Mouse (Mus musculus) liver, embryonic 16.5 days (tissue): ENCODE measurements around the gene Trpc2. TPM values are rescaled to one million over a fixed set of nuclear protein-coding genes. Genes with fewer than 3 reads are reported as not detected.

Source experiments
- ATAC-seq: fragments of 200-750 bp; cut with Nextera tagmentation; 2 replicates; pipeline ENCODE4 v1.8.0; 2017; ENCODE audit warnings: low read depth, mild to moderate bottlenecking, moderate number of reproducible peaks, moderate library complexity
- H3K27ac ChIP-seq: fragments of 300-500 bp; sonication (generic); 2 replicates; pipeline ENCODE4 v1.5.1; 2014; ENCODE audit warnings: mild to moderate bottlenecking, low read length
- H3K27me3 ChIP-seq: fragments of 300-500 bp; sonication (generic); 2 replicates; pipeline ENCODE4 v1.6.1; 2014; ENCODE audit warnings: low read depth, low read length, mixed read lengths; ENCODE audit not compliant: control insufficient read depth, insufficient read depth
- H3K36me3 ChIP-seq: fragments of 300-500 bp; sonication (generic); 2 replicates; pipeline ENCODE4 v1.6.1; 2014; ENCODE audit warnings: mild to moderate bottlenecking; ENCODE audit not compliant: control insufficient read depth, insufficient read depth
- H3K4me1 ChIP-seq: fragments of 300-500 bp; sonication (generic); 2 replicates; pipeline ENCODE4 v1.6.1; 2014; ENCODE audit warnings: low read depth, low read length, mixed read lengths; ENCODE audit not compliant: control insufficient read depth
- H3K4me2 ChIP-seq: fragments of 300-500 bp; sonication (generic); 2 replicates; pipeline ENCODE4 v1.6.1; 2014; ENCODE audit warnings: low read depth, low read length, mixed read lengths
- H3K4me3 ChIP-seq: fragments of 300-500 bp; sonication (generic); 2 replicates; pipeline ENCODE4 v1.5.1; 2014; ENCODE audit warnings: low read depth, mild to moderate bottlenecking, low read length
- H3K9ac ChIP-seq: fragments of 300-500 bp; sonication (generic); 2 replicates; pipeline ENCODE4 v1.6.1; 2014; ENCODE audit warnings: low read depth, low read length
- H3K9me3 ChIP-seq: fragments of 300-500 bp; sonication (generic); replicated peaks from 2 replicates; pipeline ENCODE4 v1.6.1; 2016; ENCODE audit warnings: low read length; ENCODE audit not compliant: control insufficient read depth
- WGBS: fragments of 180-500 bp; shearing (Covaris S2); extraction: QIAGEN DNeasy Blood & Tissue Kit; methylation state at CpG from one replicate; pipeline ENCODE4 v1.1.7; 2014; ENCODE audit not compliant: insufficient replicate concordance; 5-methylcytosine and 5-hydroxymethylcytosine counted together
- polyA plus RNA-seq: library from polyadenylated mRNA; unstranded; fragments of >200 nt; fragmentation: Nextera tagmentation; extraction: Ambion mirVana; gene quantifications from 2 replicates; pipeline ENCODE4 v1.2.1, GENCODE M21; 2015

Trpc2 gene
- polyA plus RNA-seq, 1 experiment from 2014 or later = 0.07 TPM

- no peaks in the 10 kb centered on the region for H3K4me1 ChIP-seq
- ATAC-seq = no peak
- H3K9me3 ChIP-seq = no peaks in the 10 kb centered on the region
- no peak overlapping the region for H3K4me3 ChIP-seq
- no peak overlapping the region for H3K27ac ChIP-seq
- H3K27me3 ChIP-seq = no peaks in the 10 kb centered on the region
- no peak overlapping the region for H3K4me2 ChIP-seq
- no peaks in the 10 kb centered on the region; the same call in 1 of the 2 replicates for H3K36me3 ChIP-seq
- WGBS = 63% methylated on average over 4 of the region's 4 CpGs
- H3K9ac ChIP-seq = no peak overlapping the region
Observed at GRCm38 (mm10) chr7:102087336-102087735, 4.4 kb downstream of the Trpc2 start.

- ATAC-seq = peak; percentile 52
- no peaks in the 10 kb centered on the region for H3K9me3 ChIP-seq
- peaks cover 22% of the 10 kb centered on the region for H3K4me1 ChIP-seq
- 6% methylated on average over 30 of the region's 30 CpGs for WGBS
- peak overlapping the region; percentile 80 for H3K4me2 ChIP-seq
- H3K9ac ChIP-seq = no peak overlapping the region
- H3K4me3 ChIP-seq = peak overlapping the region; percentile 50
- no peaks in the 10 kb centered on the region for H3K27me3 ChIP-seq
- H3K36me3 ChIP-seq = no peaks in the 10 kb centered on the region
- H3K27ac ChIP-seq = no peak overlapping the region
Observed at GRCm38 (mm10) chr7:102099760-102100661, 17.1 kb downstream of the Trpc2 start.

- WGBS = 58% methylated on average over 5 of the region's 5 CpGs
- no peak overlapping the region for H3K9ac ChIP-seq
- H3K36me3 ChIP-seq = no peaks in the 10 kb centered on the region
- H3K4me1 ChIP-seq = peaks cover 22% of the 10 kb centered on the region
- H3K4me3 ChIP-seq = no peak overlapping the region
- H3K4me2 ChIP-seq = no peak overlapping the region
- no peak overlapping the region for H3K27ac ChIP-seq
- no peaks in the 10 kb centered on the region for H3K9me3 ChIP-seq
- no peaks in the 10 kb centered on the region for H3K27me3 ChIP-seq
- no peak for ATAC-seq
Observed at GRCm38 (mm10) chr7:102100868-102101267, 18.0 kb downstream of the Trpc2 start.

GRCm38 (mm10) chr7:102101487-102101886, 18.6 kb downstream of the Trpc2 start, which contains the start of gene Art1:
TSS of gene Art1 (plus strand) at chr7:102101743.
- Histone ChIP-seq H3K4me1 (peaks cover 22% of the 10 kb centered on the region), H3K9me3 (no peaks in the 10 kb centered on the region), H3K27ac (no peak within 1 kb of the TSS), H3K9ac (no peak within 1 kb of the TSS), H3K4me3 (no peak within 1 kb of the TSS), H3K36me3 (no peaks in the 10 kb centered on the region), H3K27me3 (no peaks in the 10 kb centered on the region), H3K4me2 (no peak within 1 kb of the TSS)
- no peak for ATAC-seq
- WGBS = 71% methylated on average over 5 of the region's 5 CpGs

DNA sequence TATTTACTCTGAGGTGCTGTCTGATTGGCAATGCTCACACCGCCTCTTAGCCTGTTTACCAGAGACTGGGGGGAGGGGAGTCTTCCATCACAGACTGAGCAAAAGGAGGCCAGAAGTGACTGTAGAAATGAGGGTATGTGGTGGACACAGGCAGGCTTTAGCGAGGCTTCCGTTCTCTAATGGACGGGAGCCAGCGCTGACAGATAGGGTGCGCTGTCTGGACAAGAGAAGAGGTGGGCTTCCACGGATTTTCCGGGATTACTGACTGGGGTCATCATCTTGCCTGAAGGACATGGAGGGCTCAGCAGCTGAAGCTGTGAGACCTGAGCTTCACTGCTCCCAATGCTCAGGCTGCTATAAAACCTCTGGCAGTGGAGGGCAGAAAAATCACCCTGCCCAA, 19.3 kb downstream of the Trpc2 start:
- no peak overlapping the region for H3K4me3 ChIP-seq
- H3K36me3 ChIP-seq = no peaks in the 10 kb centered on the region
- H3K9me3 ChIP-seq = no peaks in the 10 kb centered on the region
- H3K9ac ChIP-seq = no peak overlapping the region
- no peak for ATAC-seq
- WGBS = 69% methylated on average over 8 of the region's 8 CpGs
- no peaks in the 10 kb centered on the region for H3K27me3 ChIP-seq
- H3K4me1 ChIP-seq = peaks cover 22% of the 10 kb centered on the region
- no peak overlapping the region for H3K27ac ChIP-seq
- no peak overlapping the region for H3K4me2 ChIP-seq

GRCm38 (mm10) chr7:102102696-102103095, 19.8 kb downstream of the Trpc2 start:
- ATAC-seq = no peak
- no peak overlapping the region for H3K9ac ChIP-seq
- no peak overlapping the region for H3K4me3 ChIP-seq
- H3K27ac ChIP-seq = no peak overlapping the region
- no peaks in the 10 kb centered on the region for H3K27me3 ChIP-seq
- H3K36me3 ChIP-seq = no peaks in the 10 kb centered on the region
- no peak overlapping the region for H3K4me2 ChIP-seq
- H3K4me1 ChIP-seq = peaks cover 22% of the 10 kb centered on the region
- H3K9me3 ChIP-seq = no peaks in the 10 kb centered on the region
- WGBS = 47% methylated on average over 6 of the region's 6 CpGs

GRCm38 (mm10) chr7:102103555-102103954, 20.6 kb downstream of the Trpc2 start:
- ATAC-seq = peak; percentile 59
- H3K4me3 ChIP-seq = no peak overlapping the region
- H3K27ac ChIP-seq = no peak overlapping the region
- H3K36me3 ChIP-seq = no peaks in the 10 kb centered on the region
- H3K27me3 ChIP-seq = no peaks in the 10 kb centered on the region
- H3K9me3 ChIP-seq = no peaks in the 10 kb centered on the region
- H3K9ac ChIP-seq = no peak overlapping the region
- WGBS = 20% methylated on average over 2 of the region's 2 CpGs
- no peak overlapping the region for H3K4me2 ChIP-seq
- H3K4me1 ChIP-seq = peaks cover 22% of the 10 kb centered on the region

DNA sequence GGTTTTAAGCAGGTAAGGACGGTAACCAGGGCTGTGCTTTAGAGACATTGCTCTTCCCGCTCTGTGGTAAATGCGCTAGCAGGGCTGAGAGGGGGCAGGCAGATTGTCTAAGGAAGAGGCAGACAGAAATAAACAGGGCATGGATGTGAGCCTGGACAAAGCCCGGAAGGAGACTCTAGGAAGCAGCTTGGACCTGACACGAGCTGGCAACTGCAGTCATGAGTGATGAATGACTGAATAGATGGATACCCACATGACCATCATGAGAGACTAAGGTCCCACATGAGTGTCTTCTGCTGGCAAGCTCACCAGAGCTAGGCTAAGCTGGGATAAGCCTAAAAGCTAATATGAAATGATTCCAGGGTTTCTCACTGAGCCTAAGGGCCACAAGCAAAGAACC, 21.2 kb downstream of the Trpc2 start:
- Histone ChIP-seq H3K27ac (no peak overlapping the region), H3K4me3 (no peak overlapping the region), H3K9ac (no peak overlapping the region), H3K27me3 (no peaks in the 10 kb centered on the region), H3K4me2 (no peak overlapping the region), H3K9me3 (no peaks in the 10 kb centered on the region), H3K4me1 (peaks cover 22% of the 10 kb centered on the region), H3K36me3 (no peaks in the 10 kb centered on the region)
- no peak for ATAC-seq
- WGBS = 51% methylated on average over 5 of the region's 5 CpGs

- H3K4me1 ChIP-seq = peaks cover 8% of the 10 kb centered on the region
- WGBS = 21% methylated on average over 23 of the region's 23 CpGs
- H3K27ac ChIP-seq = no peak overlapping the region
- H3K36me3 ChIP-seq = no peaks in the 10 kb centered on the region
- peak overlapping the region; percentile 18; the same call in 1 of the 2 replicates for H3K9ac ChIP-seq
- H3K27me3 ChIP-seq = no peaks in the 10 kb centered on the region
- no peaks in the 10 kb centered on the region for H3K9me3 ChIP-seq
- peak overlapping the region; percentile 48 for H3K4me2 ChIP-seq
- no peak for ATAC-seq
- peak overlapping the region; percentile 22 for H3K4me3 ChIP-seq
Observed at GRCm38 (mm10) chr7:102106700-102107141, 23.8 kb downstream of the Trpc2 start.
